Mouse (Mus musculus): ENCODE measurements at regions not wholly inside any gene's neighbourhood (a gene's known extent, or its start where the extent isn't known, plus 50 kb on each side); places are given as distances from the start of the nearest gene placed in this dataset.

DNA sequence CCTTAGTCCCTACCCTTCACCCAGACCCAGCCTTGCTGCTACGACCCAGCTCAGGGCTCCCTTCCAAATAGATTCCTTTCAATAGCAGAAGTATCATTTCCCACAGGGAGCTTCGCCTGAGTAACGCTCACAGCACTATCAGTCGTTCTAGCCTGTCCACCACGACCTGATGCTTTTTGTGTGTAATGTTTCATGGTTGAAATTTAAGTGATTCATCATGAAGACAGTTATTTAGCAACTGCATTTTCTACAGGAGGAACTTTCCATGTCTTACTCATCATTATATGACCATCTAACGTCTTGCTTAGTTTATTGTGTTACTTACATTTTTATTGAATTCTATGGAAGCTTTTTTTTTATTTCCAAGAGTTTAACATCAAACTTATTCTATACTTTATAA lies 314.5 kb upstream of the Acvr2a start:
- H3K27me3 ChIP-seq (replicated peaks; ENCODE audit: control insufficient read depth, insufficient read depth, low read length), result no peaks in the 10 kb centered on the region
- no peak for TF ChIP-seq CTCF (conservative IDR thresholded peaks at IDR 0.05; ENCODE audit: insufficient read depth, insufficient read length, low read depth, low read length)
- TF ChIP-seq POLR2A (IDR thresholded peaks at IDR 0.05; ENCODE audit: low read depth, low read length), result no peak
- peak; percentile 12 for DNase-seq
- H3K27ac ChIP-seq (ENCODE audit: insufficient read depth, low read depth, low read length), result no peak overlapping the region
- H3K4me3 ChIP-seq (ENCODE audit: insufficient read depth, low read depth, low read length), result no peak overlapping the region
- WGBS, result 71% methylated on average over 6 of the region's 6 CpGs
- H3K36me3 ChIP-seq (ENCODE audit: control insufficient read depth, insufficient read depth, low read length), result no peaks in the 10 kb centered on the region
- H3K4me1 ChIP-seq (ENCODE audit: control insufficient read depth, insufficient read depth, low read length), result no peaks in the 10 kb centered on the region

DNA sequence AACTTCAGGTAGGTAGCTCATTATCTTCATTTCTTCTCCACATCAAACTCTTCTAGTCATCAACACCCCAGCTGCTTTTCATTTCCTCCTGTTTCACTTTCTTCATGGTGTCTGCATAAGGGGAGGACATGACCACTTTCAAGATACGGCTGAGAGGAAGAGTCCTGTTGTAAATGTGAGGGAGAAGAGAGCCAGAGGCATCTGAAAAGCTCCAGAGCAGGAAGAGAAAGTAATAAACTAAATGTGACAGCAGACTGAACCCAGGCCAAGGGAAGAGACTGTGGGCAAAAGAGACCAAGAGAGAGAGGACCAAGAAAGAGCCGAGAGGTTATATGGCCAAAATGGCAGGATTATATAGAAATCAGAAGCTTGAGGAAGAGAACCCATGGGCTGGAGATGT lies 312.5 kb upstream of the Acvr2a start:
- TF ChIP-seq POLR2A (IDR thresholded peaks at IDR 0.05; ENCODE audit: low read depth, low read length), result no peak
- no peak for TF ChIP-seq CTCF (conservative IDR thresholded peaks at IDR 0.05; ENCODE audit: insufficient read depth, insufficient read length, low read depth, low read length)
- no peaks in the 10 kb centered on the region for H3K36me3 ChIP-seq (ENCODE audit: control insufficient read depth, insufficient read depth, low read length)
- WGBS, result 37% methylated on average over 2 of the region's 2 CpGs
- H3K27ac ChIP-seq (ENCODE audit: insufficient read depth, low read depth, low read length), result no peak overlapping the region
- no peak overlapping the region for H3K4me3 ChIP-seq (ENCODE audit: insufficient read depth, low read depth, low read length)
- peak; percentile 57 for DNase-seq
- H3K27me3 ChIP-seq (replicated peaks; ENCODE audit: control insufficient read depth, insufficient read depth, low read length), result no peaks in the 10 kb centered on the region
- no peaks in the 10 kb centered on the region for H3K4me1 ChIP-seq (ENCODE audit: control insufficient read depth, insufficient read depth, low read length)

DNA sequence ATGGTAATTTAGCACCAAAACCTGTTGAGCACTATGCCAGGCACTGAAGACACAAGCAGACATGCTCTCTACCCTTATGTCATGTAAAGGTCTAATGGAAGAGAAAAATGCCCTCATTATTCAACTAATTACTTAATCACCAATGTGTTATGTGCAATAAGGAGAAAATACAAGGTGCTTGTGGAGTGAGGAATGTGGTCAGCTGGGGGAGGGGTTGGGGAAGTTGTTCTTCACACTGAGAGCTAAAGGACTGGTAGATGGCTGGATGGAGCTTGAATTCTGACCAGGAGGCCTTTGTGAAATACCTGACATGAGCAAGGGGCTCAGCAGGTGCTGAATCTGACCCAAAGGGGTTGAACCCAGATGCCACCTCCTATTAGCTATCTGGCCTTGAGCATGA lies 300.1 kb upstream of the Acvr2a start:
- no peaks in the 10 kb centered on the region for H3K36me3 ChIP-seq (ENCODE audit: control insufficient read depth, insufficient read depth, low read length)
- no peak overlapping the region for H3K4me3 ChIP-seq (ENCODE audit: insufficient read depth, low read depth, low read length)
- no peak for TF ChIP-seq CTCF (conservative IDR thresholded peaks at IDR 0.05; ENCODE audit: insufficient read depth, insufficient read length, low read depth, low read length)
- no peak for TF ChIP-seq POLR2A (IDR thresholded peaks at IDR 0.05; ENCODE audit: low read depth, low read length)
- no peaks in the 10 kb centered on the region for H3K4me1 ChIP-seq (ENCODE audit: control insufficient read depth, insufficient read depth, low read length)
- H3K27ac ChIP-seq (ENCODE audit: insufficient read depth, low read depth, low read length), result no peak overlapping the region
- no peaks in the 10 kb centered on the region for H3K27me3 ChIP-seq (replicated peaks; ENCODE audit: control insufficient read depth, insufficient read depth, low read length)
- DNase-seq, result no peak

DNA sequence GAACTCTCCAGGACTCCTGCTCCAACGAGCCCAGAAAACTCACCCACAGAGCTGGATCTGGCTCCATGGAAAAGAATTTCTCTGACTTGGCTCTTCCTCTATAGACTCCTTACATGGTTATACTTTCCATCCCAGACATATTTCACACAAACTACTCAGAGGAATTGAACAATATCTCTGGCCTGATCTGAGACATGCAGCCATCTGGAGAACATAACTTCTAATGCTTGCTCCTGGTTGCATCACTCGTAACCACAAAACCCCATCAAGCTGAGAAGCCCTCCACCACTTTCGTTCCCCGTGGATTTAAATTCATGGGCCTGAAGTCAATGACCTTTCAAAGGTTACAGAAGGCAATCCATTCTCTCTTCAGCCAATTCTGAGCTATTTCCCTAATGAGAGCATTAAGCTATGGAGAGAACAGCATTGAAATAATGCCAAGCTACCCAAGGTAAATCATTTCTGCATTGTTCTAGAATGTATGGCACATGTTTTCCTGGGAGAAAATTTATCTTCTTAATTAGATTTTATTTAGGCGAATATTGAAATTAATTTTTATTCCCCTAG lies 294.0 kb upstream of the Acvr2a start:
- Histone ChIP-seq H3K27me3 (replicated peaks; ENCODE audit: control insufficient read depth, insufficient read depth, low read length) (no peaks in the 10 kb centered on the region), H3K36me3 (ENCODE audit: control insufficient read depth, insufficient read depth, low read length) (no peaks in the 10 kb centered on the region), H3K27ac (ENCODE audit: insufficient read depth, low read depth, low read length) (no peak overlapping the region), H3K4me3 (ENCODE audit: insufficient read depth, low read depth, low read length) (no peak overlapping the region), H3K4me1 (ENCODE audit: control insufficient read depth, insufficient read depth, low read length) (no peaks in the 10 kb centered on the region)
- no peak for TF ChIP-seq POLR2A (IDR thresholded peaks at IDR 0.05; ENCODE audit: low read depth, low read length)
- TF ChIP-seq CTCF (conservative IDR thresholded peaks at IDR 0.05; ENCODE audit: insufficient read depth, insufficient read length, low read depth, low read length), result no peak
- 72% methylated on average over 5 of the region's 5 CpGs for WGBS
- DNase-seq, result no peak

DNA sequence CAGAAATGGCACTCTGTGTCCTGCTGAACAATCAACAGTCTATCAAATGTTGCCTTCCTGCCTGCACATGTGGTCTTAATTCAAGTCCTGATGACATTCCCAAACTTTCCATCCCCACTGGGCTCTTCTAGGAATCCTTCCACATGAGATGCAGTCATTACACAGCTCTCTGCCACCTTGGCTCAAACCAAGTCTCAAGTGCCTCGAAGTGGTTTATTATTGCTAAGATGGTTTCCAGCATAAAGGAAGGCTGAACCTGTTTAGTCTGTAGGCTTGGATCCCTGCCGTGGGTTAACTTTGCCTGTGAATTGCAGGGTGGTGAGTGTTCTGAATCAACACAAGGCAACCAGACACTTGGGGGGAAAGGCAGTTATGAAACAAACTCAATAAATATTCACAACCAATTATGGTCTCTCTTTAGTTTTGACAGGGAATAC lies 293.4 kb upstream of the Acvr2a start:
- no peak overlapping the region for H3K4me3 ChIP-seq (ENCODE audit: insufficient read depth, low read depth, low read length)
- WGBS, result 75% methylated on average over 2 of the region's 2 CpGs
- no peaks in the 10 kb centered on the region for H3K36me3 ChIP-seq (ENCODE audit: control insufficient read depth, insufficient read depth, low read length)
- no peak for TF ChIP-seq CTCF (conservative IDR thresholded peaks at IDR 0.05; ENCODE audit: insufficient read depth, insufficient read length, low read depth, low read length)
- TF ChIP-seq POLR2A (IDR thresholded peaks at IDR 0.05; ENCODE audit: low read depth, low read length), result no peak
- DNase-seq, result no peak
- no peaks in the 10 kb centered on the region for H3K27me3 ChIP-seq (replicated peaks; ENCODE audit: control insufficient read depth, insufficient read depth, low read length)
- H3K4me1 ChIP-seq (ENCODE audit: control insufficient read depth, insufficient read depth, low read length), result no peaks in the 10 kb centered on the region
- H3K27ac ChIP-seq (ENCODE audit: insufficient read depth, low read depth, low read length), result no peak overlapping the region

DNA sequence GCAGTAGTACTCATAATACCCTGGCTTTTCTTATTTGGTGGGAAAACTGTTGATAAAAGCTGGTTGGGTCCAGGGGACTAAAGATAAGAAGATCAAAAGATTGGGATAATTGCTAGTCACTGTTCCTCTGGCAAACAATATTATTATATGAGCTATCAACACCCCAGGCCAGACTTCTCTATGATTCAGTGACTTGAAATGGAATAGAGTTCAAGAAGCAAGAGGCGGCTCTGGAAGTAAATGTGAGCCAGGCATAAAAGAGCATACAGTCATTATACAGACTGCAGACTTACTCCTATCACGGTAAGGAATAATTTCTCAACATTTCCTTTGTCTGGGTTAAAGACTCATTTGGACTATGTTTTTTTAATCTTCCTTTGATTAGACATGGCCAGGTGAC lies 278.5 kb upstream of the Acvr2a start:
- 94% methylated on average over 2 of the region's 2 CpGs for WGBS
- TF ChIP-seq POLR2A (IDR thresholded peaks at IDR 0.05; ENCODE audit: low read depth, low read length), result no peak
- no peak for TF ChIP-seq CTCF (conservative IDR thresholded peaks at IDR 0.05; ENCODE audit: insufficient read depth, insufficient read length, low read depth, low read length)
- no peak for DNase-seq

DNA sequence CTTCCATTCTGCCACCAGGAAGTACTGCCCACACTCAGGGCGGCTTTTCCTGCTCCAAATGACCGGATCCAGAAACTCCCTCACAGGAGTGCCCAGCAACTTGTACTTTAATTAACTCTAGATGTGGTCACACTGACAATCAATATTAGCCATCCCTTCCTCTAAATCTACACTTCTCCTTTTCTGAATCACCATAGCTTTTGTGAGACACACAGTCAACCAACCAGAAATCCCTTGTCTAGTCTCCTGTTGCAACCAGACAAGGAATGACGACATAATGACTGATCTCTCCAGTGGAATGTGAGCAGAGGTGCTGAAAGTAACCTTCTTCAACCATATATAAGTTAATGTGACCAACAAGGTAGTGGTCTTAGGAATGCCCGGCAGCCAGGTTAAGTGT lies 277.0 kb upstream of the Acvr2a start:
- no peak for DNase-seq
- H3K27me3 ChIP-seq (replicated peaks; ENCODE audit: control insufficient read depth, insufficient read depth, low read length), result no peaks in the 10 kb centered on the region
- no peak overlapping the region for H3K4me3 ChIP-seq (ENCODE audit: insufficient read depth, low read depth, low read length)
- no peak overlapping the region for H3K27ac ChIP-seq (ENCODE audit: insufficient read depth, low read depth, low read length)
- WGBS, result 74% methylated on average over 4 of the region's 4 CpGs
- H3K36me3 ChIP-seq (ENCODE audit: control insufficient read depth, insufficient read depth, low read length), result no peaks in the 10 kb centered on the region
- TF ChIP-seq CTCF (conservative IDR thresholded peaks at IDR 0.05; ENCODE audit: insufficient read depth, insufficient read length, low read depth, low read length) (no peak), POLR2A (IDR thresholded peaks at IDR 0.05; ENCODE audit: low read depth, low read length) (no peak)
- H3K4me1 ChIP-seq (ENCODE audit: control insufficient read depth, insufficient read depth, low read length), result no peaks in the 10 kb centered on the region; the same call in 1 of the 2 replicates

More for the DNA sequence above, 278.5 kb upstream of the Acvr2a start:
- Histone ChIP-seq H3K4me3 (ENCODE audit: insufficient read depth, low read depth, low read length) (no peak overlapping the region), H3K4me1 (ENCODE audit: control insufficient read depth, insufficient read depth, low read length) (no peaks in the 10 kb centered on the region; the same call in 1 of the 2 replicates), H3K27me3 (replicated peaks; ENCODE audit: control insufficient read depth, insufficient read depth, low read length) (no peaks in the 10 kb centered on the region), H3K36me3 (ENCODE audit: control insufficient read depth, insufficient read depth, low read length) (no peaks in the 10 kb centered on the region), H3K27ac (ENCODE audit: insufficient read depth, low read depth, low read length) (no peak overlapping the region)
